Mouse (Mus musculus): Measurements from ENCODE around the gene Dnajb8.

- no peak for TF ChIP-seq CTCF (IDR thresholded peaks at IDR 0.05)
- no peak for TF ChIP-seq POLR2A (IDR thresholded peaks at IDR 0.05; ENCODE audit: insufficient read depth, low read depth, low read length)
Measured at GRCm38 (mm10) chr6:88267970-88268369, 45.9 kb downstream of the Dnajb8 start.

Data from heart, adult 2 months (tissue).